Mouse (Mus musculus) liver, embryonic 11.5 days (tissue): Measurements from ENCODE around the gene Txn2. TPM values are rescaled to one million over a fixed set of nuclear protein-coding genes. Genes with fewer than 3 reads are reported as not detected.

Experiments used
- ATAC-seq: fragments of 200-750 bp; cut with Nextera tagmentation; replicated peaks from 2 replicates; pipeline ENCODE4 v1.8.0; 2017; ENCODE audit warnings: moderate number of reproducible peaks, mild to moderate bottlenecking, moderate TSS enrichment, moderate library complexity; ENCODE audit not compliant: low FRiP score
- DNase-seq: peaks from one replicate; pipeline ENCODE4 v3.0.0-alpha.2; 2017; ENCODE audit warnings: low spot score
- H3K27ac ChIP-seq: fragments of 300-500 bp; sonication (generic); 2 replicates; pipeline ENCODE4 v1.5.1; 2014; ENCODE audit warnings: mild to moderate bottlenecking, low read depth, low read length, control low read depth
- H3K27me3 ChIP-seq: fragments of 300-500 bp; sonication (generic); replicated peaks from 2 replicates; pipeline ENCODE4 v1.6.1; 2014; ENCODE audit warnings: low read length, mixed read lengths; ENCODE audit not compliant: control insufficient read depth, insufficient read depth
- H3K36me3 ChIP-seq: fragments of 300-500 bp; sonication (generic); 2 replicates; pipeline ENCODE4 v1.6.1; 2014; ENCODE audit warnings: mild to moderate bottlenecking, low read length, moderate library complexity, mixed read lengths; ENCODE audit not compliant: control insufficient read depth, insufficient read depth
- H3K4me1 ChIP-seq: fragments of 300-500 bp; sonication (generic); replicated peaks from 2 replicates; pipeline ENCODE4 v1.6.1; 2014; ENCODE audit warnings: low read length, mixed read lengths; ENCODE audit not compliant: control insufficient read depth, insufficient read depth
- H3K4me2 ChIP-seq: fragments of 300-500 bp; sonication (generic); 2 replicates; pipeline ENCODE4 v1.6.1; 2014; ENCODE audit warnings: mild to moderate bottlenecking, control low read depth, moderate library complexity
- H3K4me3 ChIP-seq: fragments of 300-500 bp; sonication (generic); 2 replicates; pipeline ENCODE4 v1.5.1; 2014; ENCODE audit warnings: low read depth, low read length, control low read depth
- H3K9ac ChIP-seq: fragments of 300-500 bp; sonication (generic); 2 replicates; pipeline ENCODE4 v1.6.1; 2014; ENCODE audit warnings: low read depth, low read length, control low read depth
- H3K9me3 ChIP-seq: fragments of 300-500 bp; sonication (generic); 2 replicates; pipeline ENCODE4 v1.6.1; 2016; ENCODE audit warnings: low read length, inconsistent platforms, mixed read lengths; ENCODE audit not compliant: control insufficient read depth
- WGBS: fragments of 180-500 bp; shearing (Covaris S2); extraction: QIAGEN DNeasy Blood & Tissue Kit; methylation state at CpG from one replicate; pipeline ENCODE4 v1.1.7; 2014; 5-methylcytosine and 5-hydroxymethylcytosine counted together
- polyA plus RNA-seq: library from polyadenylated mRNA; unstranded; fragments of >200 nt; fragmentation: Nextera tagmentation; extraction: Ambion mirVana; gene quantifications from 2 replicates; pipeline ENCODE4 v1.2.1, GENCODE M21; 2014

Gene Txn2
- polyA plus RNA-seq, 1 experiment from 2014 or later, result 390 TPM

DNA sequence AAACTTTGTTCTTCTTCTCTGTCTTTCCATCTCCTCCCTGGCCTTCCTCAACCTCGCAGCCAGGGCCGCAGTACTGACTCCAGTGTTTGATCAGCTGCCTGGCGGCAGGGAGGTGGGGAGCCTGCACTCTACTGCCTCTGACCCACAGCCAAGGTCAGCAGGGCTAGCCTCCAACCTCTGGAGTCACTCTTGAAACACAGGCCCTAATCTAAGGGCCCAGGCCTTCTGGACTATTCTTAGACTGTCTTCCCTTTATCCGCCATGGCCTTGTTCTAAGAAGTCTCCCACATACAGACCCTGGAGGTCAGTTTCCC, 45.2 kb downstream of the Txn2 start:
- ATAC-seq (no peak), DNase-seq (no peak)
- Histone ChIP-seq H3K9me3 (no peaks in the 10 kb centered on the region), H3K27ac (peak overlapping the region; percentile 70), H3K4me2 (peak overlapping the region; percentile 30; the same call in 1 of the 2 replicates), H3K4me3 (no peak overlapping the region), H3K4me1 (peaks cover 45% of the 10 kb centered on the region), H3K27me3 (no peaks in the 10 kb centered on the region), H3K9ac (0 out of 2 replicates have a peak overlapping the region, but pooled peaks have one; percentile 42), H3K36me3 (no peaks in the 10 kb centered on the region)
- 59% methylated on average over 4 of the region's 4 CpGs for WGBS

DNA sequence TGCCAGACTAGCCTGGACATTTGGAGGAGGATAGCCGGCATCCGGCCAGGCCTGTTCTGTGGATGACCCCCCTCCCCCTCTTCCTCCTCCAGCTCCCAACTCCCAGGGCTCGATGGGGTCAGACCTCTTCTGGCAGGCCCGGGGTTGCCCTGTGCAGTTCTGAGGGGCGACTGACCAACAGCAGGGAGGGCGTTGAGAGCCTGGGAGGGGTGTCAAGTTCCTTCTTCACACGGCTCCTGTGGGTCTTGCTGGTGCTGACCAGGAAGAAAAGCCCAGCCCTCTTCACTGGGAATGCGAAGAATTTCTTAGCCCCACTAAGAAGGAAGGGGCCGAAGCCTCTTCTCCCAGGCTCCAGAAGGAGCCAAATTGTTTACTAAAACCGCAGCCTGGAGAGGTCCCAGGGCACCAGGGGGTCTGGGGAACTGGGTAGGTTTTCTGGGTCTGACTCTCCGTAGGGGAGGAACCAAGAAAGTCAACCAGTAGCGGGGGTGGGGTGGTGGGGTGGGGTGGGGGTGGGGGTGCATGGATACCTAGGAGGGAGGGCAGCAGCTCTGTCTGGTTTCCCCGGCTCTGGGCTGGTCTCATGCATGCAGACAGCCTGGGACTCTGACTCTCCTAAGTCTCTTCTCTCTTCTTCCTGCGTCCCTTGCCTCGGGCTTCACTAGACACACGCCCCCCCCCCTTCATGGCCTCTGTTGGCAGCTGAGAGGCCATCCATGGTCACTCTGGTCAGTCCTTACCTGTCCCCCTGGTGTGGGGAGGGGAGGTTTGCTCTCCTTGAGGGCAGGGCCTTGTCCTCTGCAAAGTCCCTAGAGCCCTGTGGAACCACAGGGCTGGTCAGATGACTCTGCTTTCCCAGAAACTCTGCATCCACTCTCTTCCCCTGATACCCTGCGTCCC, 45.8 kb downstream of the Txn2 start:
- DNase-seq (no peak), ATAC-seq (peak; percentile 26)
- Histone ChIP-seq H3K27me3 (no peaks in the 10 kb centered on the region), H3K9me3 (no peaks in the 10 kb centered on the region), H3K36me3 (no peaks in the 10 kb centered on the region), H3K9ac (peak overlapping the region; percentile 42), H3K27ac (peak overlapping the region; percentile 70), H3K4me3 (no peak overlapping the region), H3K4me1 (peaks cover 45% of the 10 kb centered on the region), H3K4me2 (peak overlapping the region; percentile 30)
- 19% methylated on average over 17 of the region's 17 CpGs for WGBS

DNA sequence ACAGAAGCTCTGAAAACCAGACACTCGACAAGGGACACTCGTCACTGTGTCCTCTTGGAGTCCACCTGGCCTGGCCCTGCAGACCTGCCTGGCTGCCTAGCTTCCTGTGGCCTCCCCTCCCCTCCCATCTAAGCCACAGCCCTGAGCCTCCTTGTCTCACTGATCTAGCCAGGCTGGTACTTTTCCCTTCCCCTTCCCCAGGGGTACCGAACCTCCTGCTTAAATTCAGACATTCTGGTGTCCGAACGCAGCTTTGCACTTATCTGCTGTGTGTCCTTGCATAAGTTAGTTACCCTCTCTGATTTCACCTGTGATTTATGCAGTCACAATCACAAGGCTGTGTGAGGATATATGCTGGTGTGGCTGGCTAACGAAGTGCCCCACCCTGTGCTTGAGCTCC, 46.5 kb downstream of the Txn2 start:
- WGBS, result 27% methylated on average over 6 of the region's 6 CpGs
- H3K4me3 ChIP-seq, result no peak overlapping the region
- H3K36me3 ChIP-seq, result no peaks in the 10 kb centered on the region
- H3K9me3 ChIP-seq, result no peaks in the 10 kb centered on the region
- H3K9ac ChIP-seq, result no peak overlapping the region; the same call in 1 of the 2 replicates
- no peak for ATAC-seq
- DNase-seq, result no peak
- no peaks in the 10 kb centered on the region for H3K27me3 ChIP-seq
- H3K4me1 ChIP-seq, result peaks cover 44% of the 10 kb centered on the region
- peak overlapping the region; percentile 70 for H3K27ac ChIP-seq
- H3K4me2 ChIP-seq, result peak overlapping the region; percentile 20; the same call in 1 of the 2 replicates

DNA sequence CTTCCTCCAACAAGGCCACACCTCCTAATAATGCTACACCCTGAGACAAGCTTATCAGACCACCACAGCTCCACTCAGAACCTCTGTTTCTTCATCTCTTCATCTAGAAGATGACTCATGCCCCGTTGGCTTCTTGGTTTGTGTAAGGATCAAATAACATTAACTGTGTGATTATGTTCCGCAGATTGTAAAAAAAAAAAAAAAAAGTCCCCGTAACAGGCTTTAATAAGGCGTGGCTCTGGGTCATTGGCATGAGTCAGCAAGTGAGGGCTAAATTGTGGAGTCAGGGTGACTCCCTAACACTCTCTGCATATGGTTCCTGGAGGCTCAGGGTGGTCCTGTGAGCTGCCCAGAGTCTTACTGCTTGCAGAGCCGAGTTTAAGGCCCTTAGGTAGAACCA, 47.1 kb downstream of the Txn2 start:
- Histone ChIP-seq H3K9ac (no peak overlapping the region), H3K4me3 (no peak overlapping the region), H3K27ac (peak overlapping the region; percentile 70; the same call in 1 of the 2 replicates), H3K36me3 (no peaks in the 10 kb centered on the region), H3K9me3 (no peaks in the 10 kb centered on the region), H3K4me2 (peak overlapping the region; percentile 20; the same call in 1 of the 2 replicates), H3K4me1 (peaks cover 40% of the 10 kb centered on the region), H3K27me3 (no peaks in the 10 kb centered on the region)
- ATAC-seq (peak; percentile 67), DNase-seq (no peak)
- WGBS, result 25% methylated on average over 5 of the region's 5 CpGs

DNA sequence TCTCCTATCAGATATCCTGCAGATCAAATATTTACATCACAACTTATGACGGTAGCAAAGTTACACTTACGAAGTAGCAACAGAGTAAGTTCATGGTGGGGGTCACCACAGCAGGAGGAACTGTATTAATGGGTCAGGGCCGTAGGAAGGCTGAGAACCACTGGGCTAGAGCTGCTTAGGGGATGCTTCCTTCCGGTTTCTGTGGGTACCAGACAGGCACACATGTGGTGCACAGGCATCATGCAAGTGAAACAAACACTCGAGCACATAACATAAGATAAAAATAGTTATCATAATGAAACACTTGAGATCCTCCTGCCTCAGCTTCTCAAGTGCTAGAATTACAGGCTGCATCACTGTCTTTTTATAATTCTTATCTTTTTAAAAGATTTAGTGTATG, 48.1 kb downstream of the Txn2 start:
- DNase-seq, result no peak
- Histone ChIP-seq H3K9ac (no peak overlapping the region), H3K9me3 (no peaks in the 10 kb centered on the region), H3K4me3 (no peak overlapping the region), H3K27me3 (no peaks in the 10 kb centered on the region), H3K4me1 (peaks cover 33% of the 10 kb centered on the region), H3K4me2 (no peak overlapping the region), H3K36me3 (no peaks in the 10 kb centered on the region), H3K27ac (no peak overlapping the region)
- no peak for ATAC-seq
- WGBS, result 60% methylated on average over 5 of the region's 5 CpGs

DNA sequence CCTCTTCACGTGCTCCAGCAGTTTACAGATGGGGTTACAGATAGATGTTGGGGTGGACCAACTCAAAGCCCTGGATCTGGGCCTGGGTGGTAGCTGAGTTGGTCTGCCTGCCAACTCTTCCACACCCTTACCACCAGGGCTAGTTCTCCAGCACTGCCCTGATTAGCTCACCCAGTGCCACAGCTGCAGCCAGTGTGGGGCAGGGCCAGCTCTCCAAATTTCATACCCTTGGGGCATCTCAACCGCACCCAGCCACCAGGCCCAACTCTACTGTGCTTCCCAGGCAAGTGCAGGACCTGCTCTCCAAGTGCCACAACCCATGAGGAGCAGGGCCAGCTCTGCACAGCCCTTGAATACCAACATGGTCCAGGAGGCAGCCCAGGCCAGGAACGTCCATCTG, 49.0 kb downstream of the Txn2 start:
- Histone ChIP-seq H3K36me3 (no peaks in the 10 kb centered on the region), H3K4me2 (no peak overlapping the region), H3K27ac (no peak overlapping the region), H3K9ac (no peak overlapping the region), H3K4me3 (no peak overlapping the region), H3K9me3 (no peaks in the 10 kb centered on the region), H3K27me3 (no peaks in the 10 kb centered on the region), H3K4me1 (peaks cover 25% of the 10 kb centered on the region)
- no peak for ATAC-seq
- WGBS, result 86% methylated on average over 3 of the region's 3 CpGs
- DNase-seq, result no peak

DNA sequence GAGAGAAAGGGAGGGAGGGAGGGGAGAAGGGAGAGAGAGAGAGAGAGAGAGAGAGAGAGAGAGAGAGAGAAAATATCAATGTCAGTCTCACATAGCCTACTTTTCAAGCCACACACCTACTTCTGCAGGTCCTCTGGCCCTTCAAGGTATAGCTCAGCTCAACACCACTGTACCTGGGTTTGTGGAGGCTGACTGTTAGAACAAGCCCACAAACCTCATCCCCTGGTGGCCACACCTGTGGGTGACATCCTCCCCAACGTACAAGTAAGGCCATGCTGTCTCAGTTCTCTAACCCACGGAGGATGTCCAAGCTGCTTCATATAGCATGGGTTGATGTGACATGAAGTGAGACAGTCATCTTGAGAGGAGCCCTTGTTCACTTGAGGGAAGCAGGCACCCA, 51.6 kb downstream of the Txn2 start:
- whole genome bisulfite sequencing, result 65% methylated on average over 2 of the region's 2 CpGs
- ATAC-seq (no peak), DNase-seq (no peak)
- no peak overlapping the region for H3K4me2 ChIP-seq
- H3K9me3 ChIP-seq, result no peaks in the 10 kb centered on the region
- peaks cover 13% of the 10 kb centered on the region for H3K4me1 ChIP-seq
- no peaks in the 10 kb centered on the region for H3K27me3 ChIP-seq
- H3K27ac ChIP-seq, result no peak overlapping the region
- H3K4me3 ChIP-seq, result no peak overlapping the region
- no peaks in the 10 kb centered on the region for H3K36me3 ChIP-seq
- no peak overlapping the region for H3K9ac ChIP-seq

DNA sequence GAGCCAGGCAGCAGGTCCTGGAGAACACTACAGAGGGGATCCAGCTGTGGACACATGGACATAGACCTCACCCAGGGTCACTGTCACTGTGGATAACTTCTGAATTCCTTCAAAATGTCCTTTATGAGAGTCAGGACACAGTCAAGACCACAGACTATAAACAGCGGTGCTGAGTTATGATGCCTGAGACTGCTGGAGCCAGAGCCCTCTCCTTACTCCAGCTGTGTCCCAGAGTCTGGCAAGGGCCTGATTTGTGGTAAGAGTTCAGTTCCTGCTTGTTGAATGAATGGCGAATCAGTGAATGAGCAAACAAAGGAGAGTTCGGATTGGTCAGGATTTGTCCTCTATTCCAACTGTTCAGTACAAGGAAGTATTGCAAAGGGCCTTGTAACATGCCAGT, 52.1 kb downstream of the Txn2 start:
- DNase-seq, result no peak
- no peaks in the 10 kb centered on the region for H3K27me3 ChIP-seq
- H3K4me1 ChIP-seq, result peaks cover 8% of the 10 kb centered on the region
- no peak overlapping the region for H3K27ac ChIP-seq
- H3K36me3 ChIP-seq, result no peaks in the 10 kb centered on the region
- ATAC-seq, result no peak
- no peak overlapping the region for H3K4me3 ChIP-seq
- H3K9ac ChIP-seq, result no peak overlapping the region
- 85% methylated on average over 3 of the region's 3 CpGs for WGBS
- H3K9me3 ChIP-seq, result no peaks in the 10 kb centered on the region
- no peak overlapping the region for H3K4me2 ChIP-seq

DNA sequence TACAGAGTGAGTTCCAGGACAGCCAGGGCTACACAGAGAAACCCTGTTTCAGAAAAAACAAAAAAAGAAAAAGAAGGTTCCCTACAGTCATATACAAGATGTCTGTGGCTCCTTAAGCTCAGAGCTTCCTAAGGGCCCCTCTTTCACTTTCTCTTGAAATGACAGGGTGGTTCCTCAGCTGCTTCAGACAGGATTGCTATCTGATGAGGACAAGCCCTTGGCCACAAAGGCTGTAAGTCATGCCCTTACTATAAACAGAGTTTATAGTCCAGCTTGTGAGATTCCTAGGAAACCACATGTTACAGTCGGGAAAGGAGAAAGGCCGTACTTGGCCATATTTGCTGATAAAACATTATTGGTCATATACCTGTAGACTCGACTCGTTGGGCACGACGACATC, 52.9 kb downstream of the Txn2 start:
- no peak overlapping the region for H3K9ac ChIP-seq
- no peak for ATAC-seq
- no peak overlapping the region for H3K4me2 ChIP-seq

More for the DNA sequence above, 52.9 kb downstream of the Txn2 start:
- no peaks in the 10 kb centered on the region for H3K36me3 ChIP-seq
- H3K4me3 ChIP-seq, result no peak overlapping the region
- no peaks in the 10 kb centered on the region for H3K9me3 ChIP-seq
- no peak for DNase-seq
- 0 out of 2 replicates have a peak, but pooled peaks cover 3% of the 10 kb centered on the region for H3K4me1 ChIP-seq
- H3K27ac ChIP-seq, result no peak overlapping the region
- 92% methylated on average over 6 of the region's 6 CpGs for WGBS
- H3K27me3 ChIP-seq, result no peaks in the 10 kb centered on the region
